Mouse (Mus musculus) CH12.LX (cell line): ENCODE data around the gene 5830473C10Rik.

Experiments used
- CHD2 ChIP-seq: IDR thresholded peaks from 2 replicates; pipeline ENCODE4 v1.6.1; 2011; ENCODE audit warnings: low read length, improper control_type of control experiment
- CTCF ChIP-seq, 2 experiments: IDR thresholded peaks in 1 of 2; conservative IDR thresholded peaks in 1 of 2; 2 replicates each; pipeline ENCODE4 v1.5.1; 2011 to 2012; ENCODE audit warnings: low read depth in 2 of 2, low read length in 2 of 2, improper control_type of control experiment in 1 of 2, inconsistent platforms in 1 of 2, mild to moderate bottlenecking in 1 of 2, moderate library complexity in 1 of 2
- ETS1 ChIP-seq: conservative IDR thresholded peaks from 2 replicates; pipeline ENCODE4 v1.6.1; 2012; ENCODE audit warnings: low read depth, mild to moderate bottlenecking, inconsistent platforms, low read length, improper control_type of control experiment, moderate library complexity
- GABPA ChIP-seq: IDR thresholded peaks from 2 replicates; pipeline ENCODE4 v1.6.1; 2012; ENCODE audit warnings: low read depth, low read length, improper control_type of control experiment, inconsistent platforms; ENCODE audit not compliant: insufficient replicate concordance
- MEF2A ChIP-seq: IDR thresholded peaks from 2 replicates; pipeline ENCODE4 v1.6.1; 2014; ENCODE audit warnings: low read depth, mild to moderate bottlenecking, inconsistent platforms, low read length, improper control_type of control experiment, borderline replicate concordance
- MYC ChIP-seq: IDR thresholded peaks from 2 replicates; pipeline ENCODE4 v1.6.1; 2011; ENCODE audit warnings: low read depth, mild to moderate bottlenecking, improper control_type of control experiment, low read length
- TCF12 ChIP-seq: IDR thresholded peaks from 2 replicates; pipeline ENCODE4 v1.6.1; 2014; ENCODE audit warnings: low read depth, mild to moderate bottlenecking, inconsistent platforms, low read length, improper control_type of control experiment
- USF1 ChIP-seq: IDR thresholded peaks from 2 replicates; pipeline ENCODE4 v1.6.1; 2014; ENCODE audit warnings: low read depth, mild to moderate bottlenecking, inconsistent platforms, low read length, improper control_type of control experiment
- USF2 ChIP-seq: conservative IDR thresholded peaks from 2 replicates; pipeline ENCODE4 v1.6.1; 2011; ENCODE audit warnings: low read depth, low read length, improper control_type of control experiment
- ZKSCAN1 ChIP-seq: IDR thresholded peaks from 2 replicates; pipeline ENCODE4 v1.6.1; 2012; ENCODE audit warnings: low read depth, inconsistent platforms, low read length, improper control_type of control experiment, borderline replicate concordance
- ZNF384 ChIP-seq: IDR thresholded peaks from 2 replicates; pipeline ENCODE4 v1.6.1; 2012; ENCODE audit warnings: low read depth, low read length, improper control_type of control experiment, inconsistent platforms

DNA sequence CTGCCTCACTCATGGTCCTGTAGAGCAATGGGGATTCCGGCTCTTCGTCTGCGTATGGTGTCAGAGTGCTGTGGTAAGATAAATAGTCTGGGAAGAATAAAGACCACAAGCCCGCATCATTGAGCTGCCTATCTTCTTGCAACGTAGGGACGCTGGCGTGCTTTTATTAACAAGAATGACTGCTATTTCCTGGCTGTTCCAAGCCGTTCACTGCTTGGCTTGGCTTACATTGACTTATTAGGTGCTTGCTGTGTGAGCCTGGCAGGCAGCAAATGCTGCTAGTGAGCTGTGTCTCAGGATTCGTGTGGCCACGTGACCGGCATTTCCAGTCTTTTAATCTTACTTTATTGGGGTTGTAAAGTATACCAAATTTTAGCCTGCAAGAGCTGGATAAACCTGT, 48.0 kb downstream of the 5830473C10Rik start:
- TF ChIP-seq USF2 (no peak), CTCF (conservative IDR thresholded peaks at IDR 0.05 in 1 of 2, IDR thresholded peaks at IDR 0.05 in 1 of 2; ENCODE audit: low read depth in 2 of 2, low read length in 2 of 2) (no peak), CHD2 (no peak), TCF12 (no peak), GABPA (no peak), ZKSCAN1 (no peak), MEF2A (no peak), ETS1 (no peak), USF1 (no peak), MYC (no peak), ZNF384 (no peak)
